Mouse (Mus musculus) gastrocnemius, postnatal 14 days (tissue): Measurements from ENCODE around the gene Yap1. TPM values are rescaled to one million over a fixed set of nuclear protein-coding genes. Genes with fewer than 3 reads are reported as not detected.

Experiments
- DNase-seq: peaks from one replicate; pipeline ENCODE4 v3.0.0; 2021; ENCODE audit warnings: mixed read lengths
- intact Hi-C: fragments of 180-260 bp; cut with DNase I; formaldehyde crosslinking; loops from one replicate; pipeline ENCODE4 v1.15.1; 2025; ENCODE audit warnings: low total_unique reads
- long read RNA-seq, 2 experiments: library from polyadenylated mRNA; stranded (forward); transcript quantifications; one replicate each; pipeline ENCODE4 v2.0.0; 2021
- total RNA-seq, 2 experiments: library from RNA; stranded (reverse); gene quantifications; 2 replicates each; pipeline ENCODE4 v1.2.3; 2021

Gene Yap1
- total RNA-seq, result 10 to 100 TPM; 47.4 to 49.0 TPM
- long read RNA-seq, experiment 1, full-length matches to known transcripts, result 8 of 20 reads
- long read RNA-seq, experiment 1, partial matches to known transcripts, result 0 of 20 reads
- long read RNA-seq, experiment 1, other reads (novel, unspliced or antisense), result 12 of 20 reads
- long read RNA-seq, experiment 2, full-length matches to known transcripts, result 5 of 20 reads
- long read RNA-seq, experiment 2, partial matches to known transcripts, result 2 of 20 reads
- long read RNA-seq, experiment 2, other reads (novel, unspliced or antisense), result 13 of 20 reads

- DNase-seq, result peak; percentile 94
- intact Hi-C loops, result no loop called here
Measured at GRCm38 (mm10) chr9:8004370-8004991, at the start of gene Yap1. Yap1 (minus strand) TSS chr9:8004596.

GRCm38 (mm10) chr9:8043044-8043387, 38.6 kb upstream of the Yap1 start:
- no peak for DNase-seq
- intact Hi-C loops, result no loop called here

GRCm38 (mm10) chr9:8042338-8043043, 38.1 kb upstream of the Yap1 start, which contains the start of gene Cfap300:
Cfap300 (minus strand) TSS chr9:8042823.
- DNase-seq, result peak; percentile 97
- intact Hi-C loops, result no loop called here

GRCm38 (mm10) chr9:8035546-8035945, 31.1 kb upstream of the Yap1 start:
- no peak for DNase-seq
- intact Hi-C loops, result no loop called here

DNA sequence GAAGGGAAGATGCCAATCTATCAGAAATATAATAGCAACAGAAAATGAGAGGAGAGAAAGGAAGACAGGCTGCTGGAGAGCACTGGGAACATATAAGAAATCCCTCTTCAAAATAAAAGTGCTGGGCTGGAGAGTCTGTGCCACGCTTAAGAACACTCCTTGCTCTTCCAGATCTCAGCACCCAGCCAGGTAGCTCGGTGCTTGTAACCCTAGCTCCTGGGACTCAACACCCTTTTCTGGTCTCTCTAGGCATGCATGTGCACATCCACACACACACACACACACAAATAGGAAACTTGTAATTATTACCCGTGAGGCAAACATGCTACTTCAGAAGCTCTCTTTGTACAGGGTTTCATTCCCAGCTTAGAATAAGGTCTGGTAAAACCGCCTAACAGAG, 30.7 kb upstream of the Yap1 start:
- intact Hi-C loops, result no loop called here
- no peak for DNase-seq

DNA sequence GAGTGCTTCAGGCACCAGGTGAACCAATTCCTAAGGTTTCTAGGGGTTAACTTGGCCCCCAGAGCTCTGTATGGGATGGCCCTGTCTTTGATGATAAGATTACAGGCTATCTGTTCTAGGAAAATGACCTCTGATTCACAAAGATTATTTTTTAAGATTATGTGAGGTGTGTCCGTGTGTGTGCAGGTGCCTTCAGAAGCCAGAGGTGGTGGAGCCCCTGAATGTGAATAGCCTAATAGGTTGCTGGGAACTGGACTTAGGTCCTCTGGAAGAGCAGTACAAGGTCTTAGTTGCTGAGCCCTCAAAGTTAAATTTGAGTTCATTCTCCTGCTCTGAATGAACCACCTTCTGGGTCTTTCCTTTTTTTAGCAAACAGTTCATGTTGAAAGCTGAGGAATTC, 29.7 kb upstream of the Yap1 start:
- intact Hi-C loops, result no loop called here
- no peak for DNase-seq

- intact Hi-C loops, result no loop called here
- no peak for DNase-seq
Measured at GRCm38 (mm10) chr9:8032847-8033246, 28.5 kb upstream of the Yap1 start.

DNA sequence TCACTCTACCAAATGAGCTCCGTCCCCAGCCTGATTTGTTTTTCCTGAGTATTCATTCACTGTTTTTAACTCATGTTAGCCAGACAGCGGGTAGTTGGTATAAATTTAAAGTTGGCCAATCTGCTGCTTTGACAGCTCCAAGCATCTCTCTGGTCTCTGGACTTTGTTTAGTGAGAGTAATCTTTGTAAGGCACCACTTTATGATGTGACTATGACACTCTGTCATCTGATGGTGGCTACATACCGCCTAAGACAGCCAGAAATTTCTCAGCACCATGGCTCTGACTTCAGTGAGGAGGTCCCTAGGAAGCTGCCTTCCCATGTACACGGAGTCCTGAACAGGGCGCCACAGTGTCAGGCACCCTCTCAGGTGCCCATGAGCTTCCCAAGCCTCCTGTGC, 14.2 kb upstream of the Yap1 start:
- intact Hi-C loops, result no loop called here
- no peak for DNase-seq

DNA sequence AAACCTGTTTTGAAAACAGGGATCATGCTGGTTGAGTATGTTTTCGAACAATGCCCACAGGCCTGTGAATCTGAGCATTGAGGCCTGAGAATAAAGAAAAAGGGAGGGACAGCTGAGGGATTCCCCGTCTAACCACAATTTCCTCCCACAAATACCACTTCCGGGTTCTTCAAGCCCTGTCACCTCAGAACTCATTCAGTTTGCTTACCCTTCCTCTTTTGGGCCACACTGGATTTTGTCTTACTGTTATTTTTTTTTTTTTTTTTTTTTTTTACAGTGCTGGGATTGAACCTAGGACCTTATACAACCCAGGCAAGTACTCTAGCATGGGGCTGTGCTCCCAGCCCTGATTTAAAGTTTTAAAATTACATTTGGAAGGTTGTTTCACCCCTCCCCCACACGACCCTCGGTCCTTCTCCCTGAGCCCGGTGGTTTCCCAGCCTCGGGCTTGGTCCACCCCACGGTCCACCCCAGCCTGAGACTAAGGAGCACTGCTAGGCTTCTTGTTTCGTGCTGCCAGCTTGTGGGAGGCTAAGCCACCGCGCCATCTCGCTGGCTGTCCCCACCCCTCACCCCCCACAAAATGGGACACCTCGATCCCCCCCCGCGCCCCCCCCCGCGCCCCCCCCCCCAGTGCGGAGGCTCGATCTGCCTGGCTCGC, 13.0 kb upstream of the Yap1 start:
- intact Hi-C loops, result no loop called here
- no peak for DNase-seq

DNA sequence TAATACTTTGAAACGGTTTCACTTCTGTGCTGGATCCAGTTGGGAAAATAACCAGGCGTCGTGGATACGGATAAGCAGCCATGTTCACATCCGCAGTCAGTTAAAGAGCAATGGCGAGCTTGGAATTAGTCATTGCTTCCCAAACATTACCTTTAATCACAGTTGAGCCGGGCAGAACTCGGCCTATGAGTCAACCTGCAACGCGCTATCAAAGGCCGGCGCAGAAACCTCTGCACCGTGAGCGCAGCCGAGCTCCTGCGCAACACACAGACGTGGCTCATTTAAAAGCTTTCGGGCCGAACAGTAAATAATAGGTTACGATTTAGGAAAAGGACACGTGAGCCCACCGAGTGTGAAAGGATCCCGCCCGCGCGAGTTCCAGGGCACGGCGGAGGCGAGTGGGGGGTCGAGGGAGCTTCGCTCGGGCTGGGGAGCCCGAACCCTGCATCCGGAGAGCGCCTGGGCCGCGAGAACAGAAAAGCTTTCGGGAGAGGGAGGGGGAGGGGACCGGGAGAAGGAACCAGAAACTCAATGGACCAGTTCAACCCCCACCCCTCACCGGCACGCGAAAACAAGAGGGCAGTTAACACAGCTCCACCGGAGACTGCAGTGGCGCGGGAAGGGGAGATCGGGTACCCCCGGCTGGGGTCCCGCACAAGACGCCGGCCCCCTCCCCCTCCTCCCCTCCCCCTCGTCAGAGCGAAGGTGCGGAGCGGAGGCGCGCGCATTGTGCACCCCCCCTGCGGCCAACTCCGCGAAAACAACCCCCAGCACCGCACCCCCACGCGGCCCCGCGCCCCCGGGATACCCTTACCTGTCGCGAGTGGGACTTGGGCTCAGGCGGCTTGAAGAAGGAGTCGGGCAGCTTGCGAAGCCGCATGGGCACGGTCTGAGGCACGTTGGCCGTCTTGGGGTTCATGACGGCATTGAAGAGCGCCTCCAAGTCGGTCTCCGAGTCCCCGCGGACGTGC, 810 bp downstream of the Yap1 start:
- intact Hi-C loops, result no loop called here
- peak; percentile 58 for DNase-seq

- no peak for DNase-seq
Measured at GRCm38 (mm10) chr9:8002806-8003205, 1.6 kb downstream of the Yap1 start.

GRCm38 (mm10) chr9:8001352-8001751, 3.0 kb downstream of the Yap1 start:
- intact Hi-C loops, result no loop called here
- DNase-seq, result peak; percentile 22

More at GRCm38 (mm10) chr9:8002806-8003205, 1.6 kb downstream of the Yap1 start:
- intact Hi-C loops, result no loop called here

GRCm38 (mm10) chr9:7994275-7994674, 10.1 kb downstream of the Yap1 start:
- DNase-seq, result no peak
- intact Hi-C loops, result no loop called here

- intact Hi-C loops, result no loop called here
- DNase-seq, result no peak
Measured at GRCm38 (mm10) chr9:7992651-7993050, 11.7 kb downstream of the Yap1 start.

- intact Hi-C loops, result no loop called here
- no peak for DNase-seq
Measured at GRCm38 (mm10) chr9:7990897-7991296, 13.5 kb downstream of the Yap1 start.

DNA sequence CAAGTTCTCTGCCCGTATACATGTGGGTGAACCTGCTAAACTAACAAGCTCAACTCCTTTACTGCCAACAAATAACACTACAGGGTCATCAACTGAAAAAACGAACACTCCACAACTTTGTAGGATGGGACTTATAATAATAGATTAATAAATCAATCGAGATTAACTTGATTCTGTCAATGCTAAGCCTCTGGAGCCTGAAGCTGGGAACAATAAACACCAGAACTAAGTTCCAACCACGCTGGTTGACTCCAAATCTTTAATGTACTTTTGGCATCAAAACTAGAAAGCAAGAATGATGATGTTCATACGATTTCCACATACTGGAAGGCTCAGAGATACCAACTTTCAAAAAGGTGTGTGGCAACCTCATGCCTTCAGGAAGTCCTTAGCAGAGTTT, 17.3 kb downstream of the Yap1 start:
- DNase-seq, result no peak
- intact Hi-C loops, result no loop called here

GRCm38 (mm10) chr9:7984287-7984686, 20.1 kb downstream of the Yap1 start:
- intact Hi-C loops, result no loop called here
- no peak for DNase-seq

DNA sequence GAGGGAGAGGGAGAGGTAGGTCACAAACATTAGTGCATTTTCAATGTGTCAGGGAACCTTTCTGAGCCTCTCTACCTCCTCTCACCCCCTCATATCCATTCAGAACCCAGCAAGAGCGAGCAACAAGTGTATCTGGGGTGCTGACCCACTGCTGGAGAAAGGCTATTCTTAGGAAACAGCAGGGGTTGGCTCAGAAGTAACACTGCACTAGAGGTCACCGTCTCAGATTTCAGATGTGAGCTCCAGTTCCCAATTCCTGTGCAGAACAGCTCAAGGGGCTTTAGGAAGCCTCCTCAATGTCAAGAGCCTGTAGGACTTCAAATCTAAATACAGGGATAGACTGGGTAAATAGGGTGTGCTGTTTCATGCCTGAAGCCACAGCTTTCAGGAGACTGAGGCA, 20.7 kb downstream of the Yap1 start:
- intact Hi-C loops, result no loop called here
- no peak for DNase-seq

GRCm38 (mm10) chr9:7980162-7980561, 24.2 kb downstream of the Yap1 start:
- no peak for DNase-seq
- intact Hi-C loops, result no loop called here
